Mouse (Mus musculus) midbrain, embryonic 14.5 days (tissue): ENCODE data around the gene 4933405L10Rik. TPM values are rescaled to one million over a fixed set of nuclear protein-coding genes. Genes with fewer than 3 reads are reported as not detected.

Source experiments
- ATAC-seq: fragments of 200-750 bp; cut with Nextera tagmentation; 2 replicates; pipeline ENCODE4 v1.8.0; 2017; ENCODE audit warnings: moderate number of reproducible peaks, moderate library complexity; ENCODE audit not compliant: low FRiP score, low TSS enrichment
- DNase-seq: peaks from one replicate; pipeline ENCODE4 v3.0.0-alpha.2; 2015
- H3K27ac ChIP-seq: fragments of 300-500 bp; sonication (generic); replicated peaks from 2 replicates; pipeline ENCODE4 v1.5.1; 2014; ENCODE audit warnings: mild to moderate bottlenecking, low read depth, low read length, moderate library complexity
- H3K27me3 ChIP-seq: fragments of 300-500 bp; sonication (generic); 2 replicates; pipeline ENCODE4 v1.6.1; 2014; ENCODE audit warnings: low read length, control low read depth, mixed read lengths; ENCODE audit not compliant: control insufficient read depth, insufficient read depth
- H3K36me3 ChIP-seq: fragments of 300-500 bp; sonication (generic); 2 replicates; pipeline ENCODE4 v1.6.1; 2014; ENCODE audit warnings: low read length, control low read depth; ENCODE audit not compliant: control insufficient read depth, insufficient read depth
- H3K4me1 ChIP-seq: fragments of 300-500 bp; sonication (generic); 2 replicates; pipeline ENCODE4 v1.6.1; 2014; ENCODE audit warnings: mild to moderate bottlenecking, antibody characterized with exemption, low read length, control low read depth; ENCODE audit not compliant: control insufficient read depth, insufficient read depth
- H3K4me2 ChIP-seq: fragments of 300-500 bp; sonication (generic); 2 replicates; pipeline ENCODE4 v1.6.1; 2014; ENCODE audit warnings: mild to moderate bottlenecking, low read length, moderate library complexity
- H3K4me3 ChIP-seq: fragments of 300-500 bp; sonication (generic); replicated peaks from 2 replicates; pipeline ENCODE4 v1.5.1; 2014; ENCODE audit warnings: low read depth, low read length
- H3K9ac ChIP-seq: fragments of 300-500 bp; sonication (generic); replicated peaks from 2 replicates; pipeline ENCODE4 v1.6.1; 2014; ENCODE audit warnings: mild to moderate bottlenecking, low read length, moderate library complexity
- H3K9me3 ChIP-seq: fragments of 300-500 bp; sonication (generic); 2 replicates; pipeline ENCODE4 v1.6.1; 2016; ENCODE audit warnings: low read length, control low read depth, mixed read lengths; ENCODE audit not compliant: control insufficient read depth
- WGBS: fragments of 180-500 bp; shearing (Covaris S2); extraction: QIAGEN DNeasy Blood & Tissue Kit; methylation state at CpG from one replicate; pipeline ENCODE4 v1.1.7; 2014; 5-methylcytosine and 5-hydroxymethylcytosine counted together
- polyA plus RNA-seq: library from polyadenylated mRNA; unstranded; fragments of >200 nt; fragmentation: Nextera tagmentation; extraction: Ambion mirVana; gene quantifications from 2 replicates; pipeline ENCODE4 v1.2.1, GENCODE M21; 2014

4933405L10Rik gene
- polyA plus RNA-seq, 1 experiment from 2014 or later = 0.41 TPM

DNA sequence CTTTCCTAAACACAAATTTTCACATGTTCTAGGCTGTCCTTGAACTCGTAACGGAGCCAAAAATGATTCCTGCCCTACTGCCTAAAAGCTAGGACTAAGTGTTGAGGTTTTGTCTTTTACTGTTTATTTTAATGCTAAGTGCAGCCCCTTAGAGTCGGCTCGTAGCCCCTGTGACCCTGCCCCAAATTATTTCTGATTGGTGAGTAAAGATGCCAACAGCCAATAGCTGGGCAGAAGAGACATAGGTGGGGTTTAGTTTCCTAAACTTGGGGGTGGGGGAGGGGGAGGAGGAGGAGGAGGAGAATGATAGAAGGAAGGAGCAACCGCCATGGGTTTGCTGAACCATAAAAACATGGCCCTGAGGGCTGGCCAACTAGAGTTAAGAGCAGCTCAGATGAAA is 18.3 kb downstream of the 4933405L10Rik start:
- Histone ChIP-seq H3K4me3 (no peak overlapping the region), H3K4me1 (no peaks in the 10 kb centered on the region), H3K36me3 (peaks cover 56% of the 10 kb centered on the region), H3K9ac (no peak overlapping the region), H3K27ac (no peak overlapping the region), H3K27me3 (no peaks in the 10 kb centered on the region), H3K4me2 (no peak overlapping the region), H3K9me3 (no peaks in the 10 kb centered on the region)
- WGBS = 90% methylated on average over 5 of the region's 5 CpGs
- ATAC-seq (no peak), DNase-seq (no peak)

DNA sequence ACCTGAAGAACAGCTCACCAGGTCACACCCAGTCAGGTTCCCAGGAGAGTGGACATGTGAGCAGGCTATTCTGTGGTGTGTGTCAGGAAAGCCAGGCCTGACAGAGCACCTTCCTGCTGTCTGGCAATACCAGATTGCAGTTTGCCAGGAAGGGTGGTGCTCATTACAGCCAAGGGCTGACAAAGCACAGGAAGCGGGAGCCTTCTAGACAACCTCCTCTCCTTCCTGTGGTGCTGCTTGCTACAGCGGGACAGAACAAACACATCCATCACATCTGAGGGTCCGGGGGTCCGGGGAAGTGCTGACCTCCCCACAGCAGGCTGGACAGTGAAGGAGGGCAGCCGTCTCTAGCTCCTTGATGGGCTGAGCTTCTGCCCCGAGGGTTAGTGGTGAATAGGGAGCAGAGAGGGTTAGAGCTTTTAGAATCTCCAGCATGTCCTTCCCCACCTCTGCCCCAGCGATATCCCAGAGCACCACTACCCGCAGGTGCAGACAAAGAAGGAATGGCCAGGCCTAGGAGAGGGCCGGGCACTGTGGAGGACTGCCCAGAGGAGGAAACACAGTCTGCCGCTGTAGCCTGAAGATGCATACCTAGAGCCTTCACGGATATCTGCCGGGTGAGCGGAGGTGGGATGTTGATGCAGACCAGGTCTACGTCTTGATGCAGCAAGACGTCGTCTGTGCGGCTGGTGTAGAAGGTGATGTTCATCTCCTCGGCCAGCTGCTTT is 20.1 kb downstream of the 4933405L10Rik start:
- WGBS = 93% methylated on average over 18 of the region's 18 CpGs
- peaks cover 50% of the 10 kb centered on the region for H3K36me3 ChIP-seq

DNA sequence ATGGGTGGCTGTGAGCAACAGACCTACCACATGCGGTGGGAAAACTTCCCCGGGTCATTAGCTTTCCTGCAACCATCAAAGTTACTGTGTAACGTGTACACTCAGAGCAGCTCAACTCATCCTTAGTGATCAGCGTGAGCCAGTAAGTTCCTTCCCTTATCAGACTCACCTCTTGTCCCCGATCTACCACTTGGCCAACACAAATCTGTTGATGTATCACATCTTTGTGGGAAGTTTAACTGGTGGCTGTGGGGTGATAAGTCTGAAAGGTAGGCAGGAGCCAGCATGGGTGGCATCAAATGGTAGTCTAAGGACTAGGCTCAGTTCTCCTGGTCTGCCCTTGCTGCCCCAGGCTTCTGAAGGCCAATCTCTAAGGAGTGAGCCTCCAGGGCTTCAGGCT is 24.7 kb downstream of the 4933405L10Rik start:
- no peaks in the 10 kb centered on the region for H3K27me3 ChIP-seq
- WGBS = 94% methylated on average over 5 of the region's 5 CpGs
- no peaks in the 10 kb centered on the region for H3K9me3 ChIP-seq
- H3K27ac ChIP-seq = no peak overlapping the region
- ATAC-seq = no peak
- H3K36me3 ChIP-seq = peaks cover 14% of the 10 kb centered on the region
- no peak overlapping the region for H3K9ac ChIP-seq
- no peak overlapping the region for H3K4me3 ChIP-seq
- no peak for DNase-seq
- H3K4me2 ChIP-seq = no peak overlapping the region
- H3K4me1 ChIP-seq = no peaks in the 10 kb centered on the region

More for the DNA sequence above, 20.1 kb downstream of the 4933405L10Rik start:
- ATAC-seq (no peak), DNase-seq (no peak)
- Histone ChIP-seq H3K27ac (no peak overlapping the region), H3K9ac (no peak overlapping the region), H3K27me3 (no peaks in the 10 kb centered on the region), H3K4me2 (no peak overlapping the region), H3K4me3 (no peak overlapping the region), H3K4me1 (no peaks in the 10 kb centered on the region), H3K9me3 (no peaks in the 10 kb centered on the region)

DNA sequence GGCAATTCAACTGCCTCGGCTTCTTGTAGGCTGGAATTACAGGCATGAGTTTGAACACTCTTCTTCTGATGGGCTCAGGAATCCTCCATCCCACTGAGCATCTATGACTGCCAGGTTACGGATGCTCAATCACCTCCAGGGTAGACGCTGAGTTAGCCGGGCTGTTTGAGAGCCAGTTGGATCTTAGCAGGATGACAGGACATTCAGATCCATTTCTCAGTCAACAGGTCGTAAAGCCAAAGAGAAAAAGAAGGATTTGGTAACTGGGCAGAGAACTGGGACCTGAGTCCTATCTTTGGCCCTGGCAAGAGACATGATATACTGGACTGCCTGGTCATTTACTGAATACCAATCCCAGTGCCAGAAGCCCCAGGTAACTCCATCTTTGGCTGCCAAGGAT is 31.8 kb downstream of the 4933405L10Rik start:
- H3K4me1 ChIP-seq = no peaks in the 10 kb centered on the region
- no peak for ATAC-seq
- no peaks in the 10 kb centered on the region for H3K27me3 ChIP-seq
- H3K9me3 ChIP-seq = no peaks in the 10 kb centered on the region
- 0 out of 2 replicates have a peak, but pooled peaks cover 3% of the 10 kb centered on the region for H3K36me3 ChIP-seq
- no peak overlapping the region for H3K9ac ChIP-seq
- no peak overlapping the region for H3K27ac ChIP-seq
- no peak overlapping the region for H3K4me3 ChIP-seq
- 93% methylated on average over 5 of the region's 5 CpGs for WGBS
- DNase-seq = no peak
- no peak overlapping the region for H3K4me2 ChIP-seq

DNA sequence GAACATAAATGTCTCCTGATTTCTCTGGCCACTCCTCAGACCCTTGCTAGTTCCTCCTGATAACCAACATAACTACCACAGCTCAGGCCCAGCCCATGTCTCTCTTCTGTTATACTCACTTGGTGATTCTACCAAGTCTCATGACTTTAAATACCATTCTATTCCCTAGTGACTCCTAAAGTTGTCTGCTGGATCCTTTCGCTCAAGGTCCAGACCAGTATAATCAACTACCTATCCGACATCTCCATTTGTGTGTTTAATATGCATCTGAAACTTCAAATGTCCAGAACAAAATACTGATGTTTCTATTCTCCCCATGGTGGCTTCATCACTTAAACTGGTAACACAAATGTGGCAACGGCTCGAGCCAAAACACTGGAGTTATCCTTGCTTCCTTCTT is 35.8 kb downstream of the 4933405L10Rik start:
- H3K4me1 ChIP-seq = no peaks in the 10 kb centered on the region
- no peak overlapping the region for H3K4me2 ChIP-seq
- no peak overlapping the region for H3K4me3 ChIP-seq
- no peak overlapping the region for H3K27ac ChIP-seq
- H3K9ac ChIP-seq = no peak overlapping the region
- no peak for DNase-seq
- peaks cover 6% of the 10 kb centered on the region; the same call in 1 of the 2 replicates for H3K36me3 ChIP-seq
- 92% methylated on average over 4 of the region's 4 CpGs for WGBS
- ATAC-seq = no peak
- H3K27me3 ChIP-seq = no peaks in the 10 kb centered on the region
- H3K9me3 ChIP-seq = no peaks in the 10 kb centered on the region

DNA sequence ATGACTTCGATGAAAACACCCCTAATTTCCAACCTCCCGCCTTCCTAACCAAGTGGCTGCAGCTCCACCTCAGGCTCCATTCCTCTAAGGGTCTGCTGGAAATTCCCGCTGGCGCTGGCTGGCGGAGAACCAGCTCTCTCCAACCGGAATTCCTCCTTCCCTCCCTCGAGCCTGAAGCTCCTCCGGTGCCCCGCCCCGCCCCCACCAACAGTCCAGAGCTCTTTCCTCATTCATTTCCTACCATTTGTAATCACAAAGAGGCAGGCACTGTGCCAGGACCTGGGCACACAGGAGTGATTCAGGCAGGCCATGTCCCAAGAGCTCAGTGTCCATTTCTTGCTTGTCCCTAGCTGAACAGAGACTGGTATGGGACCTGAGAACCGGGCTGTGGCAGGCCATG is 43.2 kb downstream of the 4933405L10Rik start:
- Histone ChIP-seq H3K36me3 (peaks cover 6% of the 10 kb centered on the region; the same call in 1 of the 2 replicates), H3K4me1 (peaks cover 15% of the 10 kb centered on the region), H3K4me2 (peak overlapping the region; percentile 28), H3K27ac (0 out of 2 replicates have a peak overlapping the region, but pooled peaks have one; percentile 2), H3K9me3 (no peaks in the 10 kb centered on the region), H3K9ac (no peak overlapping the region), H3K4me3 (no peak overlapping the region; the same call in 1 of the 2 replicates), H3K27me3 (no peaks in the 10 kb centered on the region)
- DNase-seq = peak; percentile 77
- 12% methylated on average over 11 of the region's 11 CpGs for WGBS
- ATAC-seq = no peak

DNA sequence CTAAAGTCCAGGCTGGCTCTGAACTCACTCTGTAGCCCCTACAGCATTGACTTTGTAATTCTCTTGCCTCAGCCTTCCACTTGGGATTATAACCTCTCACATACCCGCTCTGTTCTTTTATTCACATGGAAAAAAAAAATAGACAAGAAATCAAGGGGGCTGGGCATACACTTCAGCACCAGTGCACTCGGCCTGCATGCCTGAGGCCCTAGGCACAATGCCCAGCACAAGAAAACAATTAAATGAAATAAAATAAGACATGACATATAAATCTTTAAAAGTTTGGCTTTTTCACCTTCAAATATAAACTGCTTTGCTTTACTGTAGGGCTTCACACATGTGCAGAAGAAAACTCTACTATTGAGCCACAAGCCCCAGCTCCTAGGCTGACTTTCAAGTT is 46.5 kb downstream of the 4933405L10Rik start:
- peaks cover 27% of the 10 kb centered on the region for H3K4me1 ChIP-seq
- DNase-seq (no peak), ATAC-seq (no peak)
- 65% methylated on average over 2 of the region's 2 CpGs for WGBS
- no peak overlapping the region for H3K27ac ChIP-seq
- no peak overlapping the region for H3K4me2 ChIP-seq
- H3K36me3 ChIP-seq = 0 out of 2 replicates have a peak, but pooled peaks cover 2% of the 10 kb centered on the region
- H3K9me3 ChIP-seq = no peaks in the 10 kb centered on the region
- H3K4me3 ChIP-seq = no peak overlapping the region
- H3K9ac ChIP-seq = no peak overlapping the region
- no peaks in the 10 kb centered on the region for H3K27me3 ChIP-seq

DNA sequence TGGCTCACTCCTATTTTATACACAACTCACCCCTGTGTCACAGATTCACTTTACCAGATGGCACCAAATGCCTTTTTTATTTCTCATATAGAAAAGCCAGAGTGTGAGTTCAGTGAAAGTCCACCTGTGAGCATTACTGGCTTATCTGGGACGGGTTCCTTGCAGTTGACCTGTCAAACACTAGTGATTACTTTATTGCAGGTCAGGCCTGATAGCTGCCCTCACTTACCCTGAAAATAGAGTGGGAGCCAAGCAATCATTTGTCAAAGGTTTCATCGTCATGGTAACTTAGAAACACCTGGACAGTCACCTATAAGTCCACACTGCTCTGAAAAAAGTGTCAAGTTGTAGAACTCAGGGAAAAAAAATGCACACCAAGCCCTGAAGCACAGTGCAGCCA is 47.2 kb downstream of the 4933405L10Rik start:
- H3K9ac ChIP-seq = no peak overlapping the region
- peaks cover 24% of the 10 kb centered on the region for H3K4me1 ChIP-seq
- no peak overlapping the region for H3K4me2 ChIP-seq
- WGBS = 84% methylated on average over 2 of the region's 2 CpGs
- H3K36me3 ChIP-seq = 0 out of 2 replicates have a peak, but pooled peaks cover 2% of the 10 kb centered on the region
- no peak overlapping the region for H3K27ac ChIP-seq
- no peak overlapping the region for H3K4me3 ChIP-seq
- H3K9me3 ChIP-seq = no peaks in the 10 kb centered on the region
- DNase-seq (no peak), ATAC-seq (no peak)
- H3K27me3 ChIP-seq = no peaks in the 10 kb centered on the region

DNA sequence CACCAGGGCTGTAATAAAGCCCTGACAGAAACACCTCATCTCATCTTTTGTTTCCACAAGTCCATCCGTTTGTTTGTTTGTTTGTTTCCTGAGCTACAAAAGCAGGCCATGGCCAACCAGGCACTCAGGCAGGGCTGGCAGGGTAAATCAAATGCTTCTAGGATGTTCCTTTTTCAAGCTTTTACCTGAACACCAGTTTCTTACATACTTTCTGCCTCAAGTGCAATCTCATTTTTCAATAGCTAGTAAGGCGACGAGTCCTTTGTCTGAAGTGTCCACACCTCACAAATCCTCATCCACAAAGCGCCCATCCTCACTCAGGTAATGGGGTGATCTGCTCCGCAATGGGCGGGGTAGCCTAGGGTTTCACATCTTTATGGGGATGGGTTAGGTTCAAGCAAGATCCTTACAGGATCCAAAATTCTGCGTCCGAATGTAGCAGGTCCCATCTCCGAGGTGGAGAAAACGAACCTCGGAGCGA is 50.4 kb downstream of the 4933405L10Rik start:
- no peak; the same call in 1 of the 2 replicates for ATAC-seq

More for the DNA sequence above, 50.4 kb downstream of the 4933405L10Rik start:
- H3K4me3 ChIP-seq = peak overlapping the region; percentile 90
- H3K27me3 ChIP-seq = no peaks in the 10 kb centered on the region
- H3K4me2 ChIP-seq = peak overlapping the region; percentile 63
- H3K27ac ChIP-seq = peak overlapping the region; percentile 92
- no peaks in the 10 kb centered on the region for H3K9me3 ChIP-seq
- peak overlapping the region; percentile 89 for H3K9ac ChIP-seq
- peaks cover 12% of the 10 kb centered on the region for H3K4me1 ChIP-seq
- 3% methylated on average over 12 of the region's 12 CpGs for WGBS
- no peaks in the 10 kb centered on the region for H3K36me3 ChIP-seq
- DNase-seq = no peak
